Mouse (Mus musculus) lung, embryonic 14.5 days (tissue): ENCODE measurements at regions not wholly inside any gene's neighbourhood (a gene's known extent, or its start where the extent isn't known, plus 50 kb on each side); places are given as distances from the start of the nearest gene placed in this dataset.
A peak's percentile ranks its signal among the peaks of the same experiment; 100 is the strongest.

Source experiments
- ATAC-seq: fragments of 200-750 bp; cut with Nextera tagmentation; 2 replicates; pipeline ENCODE4 v1.8.0; 2017; ENCODE audit warnings: mild to moderate bottlenecking, moderate TSS enrichment, moderate library complexity; ENCODE audit not compliant: insufficient read depth
- DNase-seq: peaks from one replicate; pipeline ENCODE4 v3.0.0-alpha.2; 2015
- H3K27ac ChIP-seq: fragments of 300-500 bp; sonication (generic); 2 replicates; pipeline ENCODE4 v1.5.1; 2014; ENCODE audit warnings: low read depth, mild to moderate bottlenecking, moderate library complexity
- H3K27me3 ChIP-seq: fragments of 300-500 bp; sonication (generic); 2 replicates; pipeline ENCODE4 v1.6.1; 2014; ENCODE audit warnings: low read length, control low read depth; ENCODE audit not compliant: insufficient read depth
- H3K36me3 ChIP-seq: fragments of 300-500 bp; sonication (generic); 2 replicates; pipeline ENCODE4 v1.6.1; 2014; ENCODE audit warnings: control low read depth; ENCODE audit not compliant: insufficient read depth
- H3K4me1 ChIP-seq: fragments of 300-500 bp; sonication (generic); 2 replicates; pipeline ENCODE4 v1.6.1; 2014; ENCODE audit warnings: antibody characterized with exemption, control low read depth; ENCODE audit not compliant: insufficient read depth
- H3K4me2 ChIP-seq: fragments of 300-500 bp; sonication (generic); 2 replicates; pipeline ENCODE4 v1.6.1; 2014; ENCODE audit warnings: mild to moderate bottlenecking
- H3K4me3 ChIP-seq: fragments of 300-500 bp; sonication (generic); 2 replicates; pipeline ENCODE4 v1.5.1; 2014; ENCODE audit warnings: low read depth, low read length
- H3K9ac ChIP-seq: fragments of 300-500 bp; sonication (generic); 2 replicates; pipeline ENCODE4 v1.6.1; 2014
- H3K9me3 ChIP-seq: fragments of 300-500 bp; sonication (generic); 2 replicates; pipeline ENCODE4 v1.6.1; 2016; ENCODE audit warnings: low read depth, low read length, control low read depth
- CTCF ChIP-seq: IDR thresholded peaks from 2 replicates; pipeline ENCODE4 v1.5.1; 2016; ENCODE audit warnings: antibody characterized with exemption, low read depth
- WGBS: fragments of 180-500 bp; shearing (Covaris S2); extraction: QIAGEN DNeasy Blood & Tissue Kit; methylation state at CpG from one replicate; pipeline ENCODE4 v1.1.7; 2014; 5-methylcytosine and 5-hydroxymethylcytosine counted together

GRCm38 (mm10) chr13:78809656-78810055 is 610.1 kb upstream of the Nr2f1 start:
- WGBS, result 16% methylated on average over 2 of the region's 2 CpGs
- H3K36me3 ChIP-seq, result no peaks in the 10 kb centered on the region
- DNase-seq, result peak; percentile 74

GRCm38 (mm10) chr13:78802838-78803124 is 603.2 kb upstream of the Nr2f1 start:
- H3K4me1 ChIP-seq, result no peaks in the 10 kb centered on the region
- H3K27me3 ChIP-seq, result no peaks in the 10 kb centered on the region
- no peak overlapping the region for H3K9ac ChIP-seq
- no peak overlapping the region for H3K27ac ChIP-seq
- ATAC-seq (peak; percentile 56; the same call in 1 of the 2 replicates), DNase-seq (peak; percentile 41)
- no peaks in the 10 kb centered on the region for H3K36me3 ChIP-seq
- no peak overlapping the region for H3K4me2 ChIP-seq
- no peak for TF ChIP-seq CTCF
- no peaks in the 10 kb centered on the region for H3K9me3 ChIP-seq
- H3K4me3 ChIP-seq, result no peak overlapping the region

More at GRCm38 (mm10) chr13:78809656-78810055, 610.1 kb upstream of the Nr2f1 start:
- Histone ChIP-seq H3K27me3 (no peaks in the 10 kb centered on the region), H3K4me2 (no peak overlapping the region), H3K9me3 (no peaks in the 10 kb centered on the region), H3K9ac (no peak overlapping the region), H3K4me3 (no peak overlapping the region), H3K4me1 (no peaks in the 10 kb centered on the region), H3K27ac (no peak overlapping the region)
- TF ChIP-seq CTCF, result no peak
- peak; percentile 75 for ATAC-seq

- DNase-seq, result peak; percentile 61
- Histone ChIP-seq H3K9ac (no peak overlapping the region), H3K27ac (no peak overlapping the region), H3K4me1 (no peaks in the 10 kb centered on the region), H3K9me3 (no peaks in the 10 kb centered on the region), H3K36me3 (no peaks in the 10 kb centered on the region), H3K27me3 (no peaks in the 10 kb centered on the region), H3K4me3 (no peak overlapping the region), H3K4me2 (no peak overlapping the region)
- WGBS, result 24% methylated on average over 7 of the region's 7 CpGs
- peak; percentile 60; the same call in 1 of the 2 replicates for ATAC-seq
- TF ChIP-seq CTCF, result no peak
Observed at GRCm38 (mm10) chr13:78802011-78802837, 602.7 kb upstream of the Nr2f1 start.

GRCm38 (mm10) chr13:78799641-78800040 is 600.1 kb upstream of the Nr2f1 start:
- H3K4me1 ChIP-seq, result no peaks in the 10 kb centered on the region
- DNase-seq, result no peak
- 59% methylated on average over 3 of the region's 3 CpGs for WGBS
- H3K4me3 ChIP-seq, result no peak overlapping the region
- H3K4me2 ChIP-seq, result no peak overlapping the region
- no peak for TF ChIP-seq CTCF
- H3K9ac ChIP-seq, result no peak overlapping the region
- no peaks in the 10 kb centered on the region for H3K9me3 ChIP-seq
- no peak for ATAC-seq
- H3K27me3 ChIP-seq, result no peaks in the 10 kb centered on the region
- no peak overlapping the region for H3K27ac ChIP-seq
- no peaks in the 10 kb centered on the region for H3K36me3 ChIP-seq

- DNase-seq, result no peak
- Histone ChIP-seq H3K27me3 (no peaks in the 10 kb centered on the region), H3K9me3 (no peaks in the 10 kb centered on the region), H3K27ac (no peak overlapping the region), H3K9ac (no peak overlapping the region), H3K4me1 (no peaks in the 10 kb centered on the region), H3K36me3 (no peaks in the 10 kb centered on the region), H3K4me2 (no peak overlapping the region), H3K4me3 (no peak overlapping the region)
- no peak for ATAC-seq
- TF ChIP-seq CTCF, result no peak
Observed at GRCm38 (mm10) chr13:78795228-78795627, 595.7 kb upstream of the Nr2f1 start.

- Histone ChIP-seq H3K4me2 (no peak overlapping the region), H3K36me3 (no peaks in the 10 kb centered on the region), H3K4me3 (no peak overlapping the region), H3K4me1 (no peaks in the 10 kb centered on the region), H3K27ac (no peak overlapping the region), H3K9ac (no peak overlapping the region), H3K27me3 (no peaks in the 10 kb centered on the region), H3K9me3 (no peaks in the 10 kb centered on the region)
- no peak for DNase-seq
- TF ChIP-seq CTCF, result no peak
- no peak for ATAC-seq
- WGBS, result 26% methylated on average over 2 of the region's 2 CpGs
Observed at GRCm38 (mm10) chr13:78784285-78784684, 584.7 kb upstream of the Nr2f1 start.

- H3K4me2 ChIP-seq, result no peak overlapping the region
- no peak overlapping the region for H3K9ac ChIP-seq
- no peaks in the 10 kb centered on the region for H3K4me1 ChIP-seq
- H3K27me3 ChIP-seq, result no peaks in the 10 kb centered on the region
- peak; percentile 60 for DNase-seq
- no peaks in the 10 kb centered on the region for H3K36me3 ChIP-seq
- no peaks in the 10 kb centered on the region for H3K9me3 ChIP-seq
- H3K27ac ChIP-seq, result no peak overlapping the region
- peak; percentile 84 for ATAC-seq
- H3K4me3 ChIP-seq, result no peak overlapping the region
- 8% methylated on average over 1 of the region's 1 CpGs for WGBS
- TF ChIP-seq CTCF, result no peak
Observed at GRCm38 (mm10) chr13:78783591-78784240, 584.2 kb upstream of the Nr2f1 start.
